Mouse (Mus musculus) adrenal gland (tissue): ENCODE results near the gene Sbk3.

Experiments used
- intact Hi-C: fragments of 180-260 bp; cut with DNase I; formaldehyde crosslinking; loops from one replicate; pipeline ENCODE4 v1.15.1; 2025

Sbk3 gene

DNA sequence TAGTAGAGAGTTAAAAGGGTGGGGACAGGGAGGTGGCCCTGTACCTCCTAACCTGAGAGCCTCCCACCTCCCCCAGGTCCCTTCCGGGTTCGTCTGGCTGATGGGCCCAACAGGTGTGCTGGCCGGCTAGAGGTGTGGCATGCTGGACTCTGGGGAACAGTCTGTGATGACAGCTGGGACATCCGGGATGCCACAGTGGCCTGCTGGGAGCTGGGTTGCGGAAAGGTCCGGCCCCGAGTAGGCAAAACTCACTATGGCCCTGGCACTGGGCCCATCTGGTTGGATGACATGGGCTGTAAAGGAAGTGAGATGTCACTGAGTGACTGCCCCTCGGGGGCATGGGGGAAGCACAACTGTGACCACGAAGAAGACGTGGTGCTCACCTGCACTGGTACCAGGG lies 34.1 kb downstream of the Sbk3 start:
- intact Hi-C loops: no loop called here

DNA sequence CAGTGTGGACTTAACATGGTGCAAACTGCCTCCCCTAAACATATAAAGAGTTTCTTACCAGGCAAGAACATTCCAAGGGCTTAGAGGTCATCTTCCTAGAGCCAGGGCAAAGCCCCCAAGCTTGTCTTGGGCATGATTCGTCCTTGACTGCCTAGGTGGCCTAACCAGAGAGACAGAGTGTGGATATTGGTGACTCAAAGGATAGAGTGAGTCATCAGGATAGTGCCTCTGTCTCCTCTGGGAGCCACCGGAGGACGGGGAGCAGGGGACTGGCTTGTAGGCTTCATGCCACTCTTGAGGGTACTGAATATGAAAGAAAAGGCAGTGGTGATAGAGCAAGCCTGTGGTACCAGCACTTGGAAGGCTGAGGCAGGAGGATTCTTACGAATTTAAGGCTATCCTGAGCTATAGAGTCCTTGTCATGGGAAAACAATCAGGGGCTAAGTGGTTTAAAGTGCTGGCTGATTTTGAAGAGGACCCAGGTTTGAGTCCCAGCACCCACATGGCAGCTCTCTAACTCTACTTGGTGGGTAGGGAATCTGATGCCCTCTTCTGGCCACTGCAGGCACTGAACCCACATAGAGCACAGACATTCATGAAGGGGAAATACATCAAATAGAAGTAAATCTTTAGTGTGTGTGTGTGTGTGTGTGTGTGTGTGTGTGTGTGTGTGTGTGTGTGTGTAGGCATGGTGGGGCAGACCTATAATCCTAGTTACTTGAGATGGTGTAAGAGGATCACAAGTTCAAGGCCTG lies 36.6 kb downstream of the Sbk3 start:
- intact Hi-C loops: no loop called here

DNA sequence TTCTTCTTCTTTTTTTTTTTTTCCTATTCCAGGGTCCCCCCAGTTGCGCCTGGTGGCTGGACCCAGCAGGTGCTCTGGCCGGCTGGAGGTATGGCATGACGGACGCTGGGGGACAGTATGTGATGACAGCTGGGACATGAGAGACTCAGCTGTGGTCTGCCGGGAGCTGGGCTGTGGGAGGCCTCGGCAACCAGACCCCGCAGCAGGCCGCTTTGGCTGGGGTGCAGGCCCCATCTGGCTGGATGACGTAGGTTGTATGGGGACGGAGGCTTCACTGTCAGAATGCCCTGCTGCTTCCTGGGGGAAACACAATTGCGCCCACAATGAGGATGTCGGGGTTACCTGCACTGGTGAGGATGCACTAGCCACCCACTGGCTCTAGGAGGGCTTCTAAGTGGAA lies 37.9 kb downstream of the Sbk3 start:
- intact Hi-C loops: no loop called here

DNA sequence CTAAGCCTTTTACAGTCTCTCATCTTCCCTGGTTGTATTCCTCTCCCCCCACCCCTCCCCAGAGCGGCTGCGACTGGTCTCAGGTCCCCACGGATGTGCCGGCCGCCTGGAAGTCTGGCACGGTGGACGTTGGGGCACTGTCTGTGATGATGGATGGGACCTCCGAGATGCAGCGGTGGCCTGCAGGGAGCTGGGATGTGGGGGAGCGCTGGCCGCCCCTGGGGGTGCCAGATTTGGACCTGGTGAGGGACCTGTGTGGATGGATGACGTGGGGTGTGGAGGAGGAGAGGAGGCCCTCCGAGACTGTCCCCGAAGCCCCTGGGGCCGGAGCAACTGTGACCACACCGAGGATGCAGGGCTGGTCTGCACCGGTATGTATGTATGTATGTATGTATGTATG lies 42.6 kb downstream of the Sbk3 start:
- intact Hi-C loops: no loop called here

DNA sequence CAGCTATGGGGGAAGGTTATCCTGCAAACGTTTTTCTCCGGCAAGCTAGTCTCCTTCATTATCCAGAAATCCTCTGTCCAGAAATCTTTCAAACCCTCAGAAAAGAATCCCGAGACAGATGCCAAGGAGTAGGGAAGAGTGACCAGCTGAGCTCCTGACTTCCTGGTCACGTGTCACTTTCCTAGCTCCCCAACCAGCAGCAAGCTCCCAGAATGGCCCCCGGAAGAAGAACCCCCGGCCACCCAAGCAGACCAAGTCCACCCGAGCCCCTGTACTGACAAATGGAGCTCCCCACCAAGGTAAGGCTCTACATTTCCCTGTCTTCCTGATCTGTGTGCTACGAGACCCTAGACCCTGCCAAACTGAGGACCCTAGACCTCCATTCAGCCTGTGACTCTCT lies 43.3 kb downstream of the Sbk3 start:
- intact Hi-C loops: no loop called here

DNA sequence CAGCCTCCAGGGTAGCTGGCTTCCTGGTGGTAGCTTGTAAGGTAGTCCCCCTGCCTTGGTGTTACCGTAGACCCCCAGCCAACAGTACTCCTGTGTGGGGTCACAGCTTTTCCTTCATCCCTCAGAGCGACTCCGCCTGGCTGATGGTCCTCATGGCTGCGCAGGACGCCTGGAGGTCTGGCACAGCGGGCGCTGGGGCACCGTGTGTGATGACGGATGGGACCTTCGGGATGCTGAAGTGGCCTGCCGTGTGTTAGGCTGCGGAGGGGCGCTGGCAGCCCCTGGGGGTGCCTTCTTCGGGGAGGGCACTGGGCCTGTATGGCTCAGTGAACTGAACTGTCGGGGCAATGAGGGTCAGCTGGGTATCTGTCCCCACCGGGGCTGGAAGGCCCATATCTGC lies 44.1 kb downstream of the Sbk3 start:
- intact Hi-C loops: no loop called here

GRCm38 (mm10) chr7:4925441-4926381 lies 45.3 kb downstream of the Sbk3 start, which contains the start of gene Ssc5d:
Gene Ssc5d, plus strand, starts transcription at chr7:4925785.
- intact Hi-C loops: no loop called here

DNA sequence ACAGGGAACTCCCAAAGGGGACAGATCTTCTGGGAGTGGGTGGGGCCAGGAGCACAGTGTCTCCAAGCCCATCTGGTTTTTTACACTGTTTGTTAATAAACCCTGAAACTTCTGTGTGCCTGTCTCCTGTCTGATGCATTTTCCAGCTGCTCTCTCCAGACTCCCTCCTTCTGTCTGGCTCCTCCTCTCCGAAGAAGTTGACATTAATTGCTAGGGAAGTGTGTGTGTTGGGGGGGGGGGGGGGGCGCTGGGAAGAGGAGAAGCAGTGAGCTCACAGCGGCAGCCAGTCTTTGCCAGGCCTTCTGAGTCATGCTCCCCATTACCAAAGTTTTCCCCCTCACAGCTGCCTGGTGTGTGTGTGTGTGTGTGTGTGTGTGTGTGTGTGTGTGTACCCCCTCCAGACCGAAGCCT lies 46.1 kb downstream of the Sbk3 start:
- intact Hi-C loops: no loop called here

DNA sequence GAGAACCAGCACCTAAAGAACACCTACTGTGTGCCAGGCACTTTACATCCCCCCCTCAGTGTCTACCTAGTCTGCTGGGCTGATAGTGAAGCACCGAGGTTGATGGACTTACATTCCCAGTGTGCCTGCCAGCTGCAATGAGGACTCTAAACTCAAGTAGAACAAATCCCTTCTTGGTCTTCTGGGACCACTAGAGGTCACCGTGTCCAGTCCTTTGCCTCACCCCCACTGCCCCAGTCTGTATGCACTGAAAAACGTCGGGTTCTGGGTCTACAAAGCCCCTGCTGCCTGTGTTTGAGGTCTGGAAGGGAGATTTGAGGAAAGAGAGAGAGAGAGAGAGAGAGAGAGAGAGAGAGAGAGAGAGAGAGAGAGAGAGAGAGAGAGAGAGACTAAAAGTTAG lies 46.5 kb downstream of the Sbk3 start:
- intact Hi-C loops: no loop called here

DNA sequence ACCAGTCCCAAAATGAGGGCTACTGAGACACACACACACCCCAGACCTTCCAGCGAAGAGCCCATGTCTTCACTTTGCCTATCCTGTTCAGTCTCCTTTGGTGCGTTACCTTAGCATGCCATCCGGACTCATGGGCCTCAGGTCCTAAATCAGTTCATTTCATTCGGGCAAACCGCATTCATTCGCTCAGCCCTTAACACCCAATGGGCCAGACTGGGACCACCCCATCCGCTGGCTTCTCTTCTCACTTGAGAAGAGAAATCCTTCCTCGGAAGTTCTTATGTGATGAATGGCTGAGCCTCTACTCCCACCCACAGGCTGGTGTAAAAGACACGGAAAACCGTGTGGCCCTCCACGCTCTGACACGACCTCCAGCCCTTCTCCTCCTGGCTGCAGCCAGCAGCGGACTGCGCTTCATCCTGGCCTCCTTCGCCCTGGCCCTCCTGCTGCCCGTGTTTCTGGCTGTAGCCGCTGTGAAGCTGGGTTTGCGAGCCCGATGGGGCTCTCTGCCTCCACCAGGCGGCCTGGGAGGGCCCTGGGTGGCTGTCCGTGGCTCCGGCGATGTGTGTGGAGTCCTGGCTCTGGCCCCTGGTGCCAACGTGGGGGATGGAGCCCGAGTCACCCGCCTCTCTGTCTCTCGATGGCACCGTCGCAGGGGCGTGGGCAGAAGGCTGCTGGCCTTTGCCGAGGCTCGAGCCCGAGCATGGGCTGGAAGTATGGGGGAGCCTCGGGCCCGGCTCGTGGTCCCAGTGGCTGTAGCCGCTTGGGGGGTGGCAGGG lies 47.2 kb downstream of the Sbk3 start:
- intact Hi-C loops: no loop called here

GRCm38 (mm10) chr7:4922931-4923565 lies 47.9 kb downstream of the Sbk3 start:
- intact Hi-C loops: no loop called here

DNA sequence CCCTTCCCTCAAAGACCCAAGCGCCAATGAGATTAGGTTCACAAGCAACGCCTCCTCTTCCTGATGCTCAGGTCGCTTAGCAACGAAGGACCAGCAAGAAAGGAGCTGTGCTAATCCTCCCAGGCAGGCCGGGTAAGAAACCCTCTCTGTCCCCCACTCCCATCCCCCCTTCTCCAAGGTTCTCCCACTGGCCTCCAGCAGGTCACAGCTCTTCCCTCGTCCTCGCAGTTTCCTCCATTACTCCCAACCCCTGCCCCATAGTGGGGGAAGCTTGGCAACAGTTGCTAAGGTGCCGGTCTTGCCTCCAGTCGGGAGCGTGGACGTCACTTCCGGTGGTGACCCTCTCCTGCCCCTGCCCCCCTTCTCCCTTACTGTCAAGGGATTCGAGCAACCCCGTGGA lies 48.5 kb downstream of the Sbk3 start:
- intact Hi-C loops: no loop called here

DNA sequence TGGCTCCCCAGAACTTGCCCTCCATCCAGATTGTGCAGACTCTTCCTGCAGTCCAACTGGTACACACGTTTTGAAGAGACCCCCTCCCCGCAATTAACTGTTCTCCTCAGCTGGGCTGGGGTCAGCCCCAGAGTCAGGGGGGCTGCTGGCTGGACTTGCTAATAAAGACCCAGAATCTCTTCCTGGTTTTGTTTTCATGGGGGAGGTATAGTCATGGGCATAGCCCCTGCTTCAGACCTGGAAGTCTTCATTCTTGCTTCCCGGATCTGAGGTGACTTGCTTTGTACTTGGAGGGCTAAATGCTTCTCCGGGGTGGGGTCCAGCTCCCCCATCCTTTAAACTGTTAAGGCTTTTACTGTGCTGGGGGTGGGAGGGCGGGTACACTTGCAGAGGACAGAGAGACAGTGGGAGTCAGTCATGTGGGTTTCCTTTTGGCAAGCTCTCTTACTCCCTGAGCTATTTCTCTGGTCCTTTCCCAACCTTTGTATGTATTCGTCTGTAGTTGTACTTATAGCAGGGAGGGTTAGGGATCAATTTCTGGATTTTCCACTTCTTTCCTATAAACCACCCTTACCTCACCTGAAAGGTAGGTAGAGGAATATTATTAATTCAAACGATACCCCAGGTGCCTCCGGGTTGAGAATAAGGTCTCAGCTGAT lies 49.0 kb downstream of the Sbk3 start, which contains the start of gene Nat14:
Nat14 (plus strand) TSS at position 205 of the 659 bp plus-strand sequence.
- intact Hi-C loops: no loop called here

GRCm38 (mm10) chr7:4920976-4921823 lies 49.8 kb downstream of the Sbk3 start:
- intact Hi-C loops: no loop called here

DNA sequence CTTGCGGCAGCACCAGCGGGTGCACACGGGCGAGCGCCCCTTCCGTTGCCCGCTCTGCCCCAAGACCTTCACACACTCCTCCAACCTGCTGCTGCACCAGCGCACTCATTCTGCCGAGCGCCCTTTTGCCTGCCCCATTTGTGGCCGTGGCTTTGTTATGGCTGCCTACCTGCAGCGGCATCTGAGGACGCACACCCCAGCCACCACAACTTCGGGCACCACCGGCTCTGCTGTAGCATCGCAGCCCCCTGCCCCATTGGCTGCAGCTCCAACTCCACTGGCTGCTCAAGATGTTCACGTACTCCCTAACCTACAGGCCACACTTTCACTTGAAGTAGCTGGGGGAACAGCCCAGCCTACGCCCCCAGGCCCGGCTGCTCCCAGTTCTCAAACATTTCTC lies 50.5 kb downstream of the Sbk3 start:
- intact Hi-C loops: no loop called here

DNA sequence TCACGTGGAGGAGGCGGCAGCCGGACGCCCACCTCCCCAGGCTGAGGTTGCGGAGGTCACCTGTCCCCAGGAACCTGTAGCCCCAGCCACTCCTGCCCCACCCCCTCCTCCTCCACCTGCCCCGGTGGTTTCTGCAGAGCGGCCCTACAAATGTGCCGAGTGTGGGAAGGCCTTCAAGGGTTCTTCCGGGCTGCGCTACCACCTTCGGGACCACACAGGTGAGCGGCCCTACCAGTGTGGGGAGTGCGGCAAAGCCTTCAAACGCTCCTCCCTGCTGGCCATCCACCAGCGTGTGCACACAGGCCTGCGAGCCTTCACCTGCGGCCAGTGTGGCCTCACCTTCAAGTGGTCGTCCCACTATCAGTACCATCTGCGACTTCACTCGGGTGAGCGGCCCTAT lies 51.0 kb downstream of the Sbk3 start:
- intact Hi-C loops: loop anchor here (5.0 kb wide), 1 partner anchor 53 kb away; no protein-coding TSS in a partner anchor

DNA sequence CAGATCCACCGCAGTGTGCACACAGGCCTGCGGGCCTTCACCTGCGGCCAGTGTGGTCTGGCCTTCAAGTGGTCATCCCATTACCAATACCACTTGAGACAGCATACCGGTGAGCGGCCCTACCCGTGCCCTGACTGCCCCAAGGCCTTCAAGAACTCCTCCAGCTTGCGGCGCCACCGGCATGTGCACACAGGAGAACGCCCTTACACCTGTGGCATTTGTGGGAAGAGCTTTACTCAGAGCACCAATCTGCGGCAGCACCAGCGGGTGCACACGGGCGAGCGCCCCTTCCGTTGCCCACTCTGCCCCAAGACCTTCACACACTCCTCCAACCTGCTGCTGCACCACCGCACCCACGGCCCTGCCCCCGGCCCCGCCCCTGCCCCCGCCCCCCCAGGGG lies 51.9 kb downstream of the Sbk3 start:
- intact Hi-C loops: loop anchor here (5.0 kb wide), 1 partner anchor 52 kb away; no protein-coding TSS in a partner anchor

GRCm38 (mm10) chr7:4918681-4919080 lies 52.3 kb downstream of the Sbk3 start:
- intact Hi-C loops: loop anchor here (5.0 kb wide), 1 partner anchor 51 kb away; no protein-coding TSS in a partner anchor

- intact Hi-C loops: loop anchor here (5.0 kb wide), 1 partner anchor 50 kb away; no protein-coding TSS in a partner anchor
Observed at GRCm38 (mm10) chr7:4917494-4917893, 53.5 kb downstream of the Sbk3 start.
